Mouse (Mus musculus): Measurements from ENCODE around the gene Tmbim6. TPM values are rescaled to one million over a fixed set of nuclear protein-coding genes. Genes with fewer than 3 reads are reported as not detected.

The Tmbim6 gene
- 340 to 400 TPM (median 366 TPM) in 3 replicates for total RNA-seq (2017)

DNA sequence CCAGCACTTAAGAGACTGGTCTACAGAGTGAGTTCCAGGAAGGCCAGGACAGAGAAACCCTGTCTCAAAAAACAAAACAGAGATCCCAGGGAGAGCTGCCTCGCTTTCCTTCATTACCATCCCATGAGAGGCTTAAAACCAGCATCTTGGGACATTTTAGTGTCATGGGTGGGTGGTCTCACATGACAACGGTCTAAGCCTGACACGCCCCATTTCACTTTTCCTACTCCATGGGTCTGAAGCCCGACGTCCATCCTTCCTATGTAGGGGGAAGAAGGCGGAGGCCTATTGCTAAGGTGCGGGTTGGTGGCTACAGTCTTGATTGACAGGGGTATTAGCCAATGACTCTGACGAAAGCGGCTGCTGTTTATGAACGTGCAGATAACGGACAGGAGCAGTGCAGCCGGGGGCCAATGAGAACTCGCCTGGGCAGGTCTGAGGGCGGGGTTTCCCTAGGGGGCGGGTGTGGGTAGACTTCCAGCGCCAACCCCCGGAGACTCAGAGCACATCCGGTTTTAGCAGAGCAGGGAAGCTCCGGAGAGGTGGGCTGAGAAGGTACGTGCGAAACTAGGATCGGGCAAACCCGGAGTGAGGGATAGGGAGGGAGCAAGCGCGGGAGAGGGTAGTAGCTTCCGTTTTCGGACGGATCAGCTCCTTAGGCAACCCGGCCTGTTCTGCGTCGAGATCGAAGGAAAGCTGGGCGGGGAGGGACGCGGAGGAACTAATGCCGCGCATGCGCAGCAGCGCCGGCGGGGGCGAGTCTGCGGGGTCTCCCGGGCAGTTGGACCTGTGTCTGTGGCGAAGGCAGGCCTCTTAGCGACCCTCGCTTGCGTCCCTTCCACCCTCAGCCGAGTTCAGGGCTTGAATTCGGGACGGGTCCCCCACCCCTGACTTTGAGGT, at the start of gene Tmbim6:
Gene Tmbim6, plus strand, starts transcription at position 397 of the 900 bp plus-strand sequence.
- peak; percentile 90 for ATAC-seq (replicated peaks; ENCODE audit: insufficient number of reproducible peaks, low FRiP score, low TSS enrichment, poor library complexity, severe bottlenecking)

DNA sequence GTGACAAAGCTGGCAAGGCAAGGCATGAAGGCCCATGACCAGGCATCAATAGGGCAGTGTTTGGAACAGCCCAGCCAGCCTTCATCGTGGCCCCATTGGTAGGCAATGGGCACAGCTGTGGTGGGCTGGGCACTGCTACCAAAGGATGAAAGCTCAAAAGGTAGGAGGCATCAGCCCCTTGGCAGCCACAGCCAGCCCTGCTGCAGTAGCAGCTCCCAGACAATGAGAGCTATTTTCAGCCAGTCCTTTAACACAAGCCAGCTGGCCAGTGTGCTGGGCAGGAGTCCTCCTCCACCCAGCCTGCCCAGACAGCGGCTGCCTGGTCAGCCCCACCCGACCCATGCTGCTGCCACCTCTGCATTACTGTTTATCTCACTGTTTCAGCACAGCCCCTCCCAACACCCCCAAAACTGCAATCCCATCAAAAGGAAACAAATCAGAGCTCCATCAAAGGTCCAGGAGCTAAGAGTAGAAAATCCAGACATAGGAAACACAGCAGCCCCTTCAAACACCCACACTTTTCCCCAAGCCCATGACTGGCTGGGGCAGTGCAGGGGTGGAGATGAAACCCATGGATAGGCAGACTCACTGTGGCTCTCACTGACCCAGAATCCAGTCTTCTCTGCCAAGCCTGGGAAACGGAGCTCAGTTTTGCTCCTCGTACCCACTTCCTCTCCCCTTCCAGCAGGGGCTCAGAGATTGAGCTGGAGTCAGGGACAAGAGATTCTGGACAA, 49.1 kb upstream of the Tmbim6 start:
- no peak for ATAC-seq (replicated peaks; ENCODE audit: insufficient number of reproducible peaks, low FRiP score, low TSS enrichment, poor library complexity, severe bottlenecking)

DNA sequence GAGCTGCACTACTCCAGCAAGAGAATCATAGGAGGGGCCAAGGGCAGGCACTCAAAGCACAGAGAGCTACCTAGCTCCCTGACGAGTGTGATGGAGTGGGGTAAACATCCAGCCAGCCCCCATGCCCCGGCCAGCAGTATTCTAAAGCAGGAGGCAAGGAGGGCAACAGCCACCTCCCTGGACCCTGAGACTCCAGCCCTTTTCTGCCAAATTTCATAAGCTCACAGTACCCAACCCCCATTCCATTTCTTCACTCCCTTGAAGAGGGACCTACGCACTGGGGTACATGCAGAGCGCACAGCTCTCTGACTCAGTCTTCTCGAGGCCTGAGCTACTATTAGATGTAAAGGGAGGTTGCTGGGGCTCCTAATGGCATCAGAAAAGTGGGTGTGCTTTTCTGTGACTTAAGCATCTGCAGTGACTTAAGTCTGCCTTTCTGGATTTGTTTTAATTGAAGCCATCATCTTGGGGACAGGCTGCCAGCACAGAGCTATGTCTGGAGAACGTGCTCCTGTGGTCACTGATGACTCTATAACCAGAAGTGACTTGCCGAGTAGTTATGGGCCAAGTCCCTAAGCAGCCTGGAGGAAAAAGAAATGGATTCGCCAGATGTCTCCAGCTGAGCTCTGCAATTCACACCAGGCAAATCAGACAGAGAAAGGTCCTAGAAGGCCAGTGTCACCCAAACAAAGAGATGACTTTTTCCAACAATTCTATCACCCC, 48.4 kb upstream of the Tmbim6 start:
- ATAC-seq (replicated peaks; ENCODE audit: insufficient number of reproducible peaks, low FRiP score, low TSS enrichment, poor library complexity, severe bottlenecking): no peak

DNA sequence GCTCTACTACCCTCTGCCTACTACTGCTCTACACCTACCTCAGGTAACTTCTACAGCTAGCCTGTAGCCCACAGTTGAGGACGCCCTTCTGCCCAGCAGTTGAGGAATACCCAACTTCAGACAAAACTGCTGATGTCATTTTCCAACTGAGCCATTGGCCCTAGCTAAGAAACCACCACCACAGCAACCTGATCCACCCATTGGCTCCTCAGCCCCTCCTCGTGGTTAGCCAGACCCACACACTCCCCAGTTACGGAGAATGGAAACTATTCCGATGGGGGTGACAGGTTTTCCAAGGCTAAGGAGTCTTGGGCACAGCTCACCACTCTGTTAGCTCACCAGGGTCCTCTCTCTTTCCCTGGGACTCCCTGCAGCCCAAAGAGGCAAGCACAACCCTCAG, 47.7 kb upstream of the Tmbim6 start:
- ATAC-seq (replicated peaks; ENCODE audit: insufficient number of reproducible peaks, low FRiP score, low TSS enrichment, poor library complexity, severe bottlenecking): no peak

DNA sequence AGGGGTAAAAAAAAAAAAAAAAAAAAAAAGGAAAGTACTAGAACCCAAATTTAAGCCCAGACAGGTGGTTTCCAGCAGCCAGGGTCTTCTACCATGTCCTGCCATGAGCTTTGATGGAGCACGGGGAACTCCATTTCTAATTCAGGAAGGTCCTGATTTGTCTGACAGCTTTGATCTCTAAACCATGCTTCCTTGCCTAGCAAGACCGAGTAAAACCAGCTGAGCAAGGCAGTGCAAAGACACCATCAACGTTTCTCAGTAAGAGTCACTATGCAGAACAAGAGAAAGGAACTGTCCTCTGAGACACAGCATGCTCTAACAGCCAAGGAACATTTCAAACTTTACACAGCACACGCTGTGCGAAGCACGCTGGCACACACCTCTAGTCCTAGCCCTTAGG, 41.1 kb upstream of the Tmbim6 start:
- no peak for ATAC-seq (replicated peaks; ENCODE audit: insufficient number of reproducible peaks, low FRiP score, low TSS enrichment, poor library complexity, severe bottlenecking)

DNA sequence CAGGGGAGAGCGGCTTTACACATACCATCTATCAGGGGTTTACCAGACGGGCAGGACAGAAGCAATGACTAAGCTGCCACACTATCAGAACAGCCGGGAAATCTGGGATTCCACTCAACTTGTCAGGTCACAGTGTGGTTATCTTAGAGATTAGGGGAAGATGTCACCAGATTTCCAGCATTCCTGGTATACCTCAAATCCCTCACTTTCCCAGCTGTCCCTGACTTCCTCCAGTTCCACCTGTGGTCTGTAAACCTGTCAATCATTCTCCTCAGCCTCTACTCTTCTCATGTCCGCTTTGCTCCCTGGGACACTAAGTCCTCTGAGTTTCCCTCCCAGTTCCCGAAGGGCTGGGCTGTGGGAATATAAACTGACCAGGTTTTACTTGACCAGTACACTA, 40.4 kb upstream of the Tmbim6 start:
- no peak for ATAC-seq (replicated peaks; ENCODE audit: insufficient number of reproducible peaks, low FRiP score, low TSS enrichment, poor library complexity, severe bottlenecking)

DNA sequence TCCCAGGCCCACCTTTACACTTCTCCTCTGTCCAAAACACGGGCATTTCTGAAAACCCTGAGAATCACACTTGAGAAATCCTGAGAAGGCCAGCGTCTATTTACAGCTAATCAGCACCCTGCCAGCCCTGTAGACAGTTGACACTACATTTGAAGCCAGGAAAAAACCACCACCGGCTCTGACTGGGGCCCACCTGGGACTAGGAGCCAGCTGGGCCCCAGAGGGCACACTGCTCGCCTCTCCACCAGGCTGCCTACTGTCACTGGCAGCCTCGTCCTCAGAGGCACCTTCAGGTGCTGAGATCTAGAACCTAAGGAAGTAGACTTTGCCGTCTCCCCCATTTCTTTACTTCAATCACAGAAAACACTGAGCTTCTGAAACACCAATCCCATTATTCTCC, 37.0 kb upstream of the Tmbim6 start:
- no peak for ATAC-seq (replicated peaks; ENCODE audit: insufficient number of reproducible peaks, low FRiP score, low TSS enrichment, poor library complexity, severe bottlenecking)

DNA sequence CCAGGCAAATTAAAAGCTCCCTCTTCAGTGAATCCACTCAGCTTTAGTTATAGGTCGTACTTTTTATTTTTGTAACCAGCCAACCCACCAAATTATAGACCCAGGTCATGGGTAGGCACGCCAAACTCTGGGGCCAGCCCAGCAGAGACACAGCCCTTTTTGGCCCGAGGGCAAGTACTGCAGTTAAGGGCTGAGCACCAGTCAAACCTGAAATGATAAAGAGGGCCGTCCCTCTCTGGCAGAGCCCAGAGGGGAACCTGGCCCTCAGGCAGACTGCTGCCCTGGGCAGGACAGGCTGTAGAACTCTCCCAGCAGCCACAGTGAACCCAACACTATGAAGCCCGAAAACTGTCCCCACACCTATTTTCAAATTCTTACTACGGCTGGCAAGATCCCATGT, 36.2 kb upstream of the Tmbim6 start:
- ATAC-seq (replicated peaks; ENCODE audit: insufficient number of reproducible peaks, low FRiP score, low TSS enrichment, poor library complexity, severe bottlenecking): no peak

DNA sequence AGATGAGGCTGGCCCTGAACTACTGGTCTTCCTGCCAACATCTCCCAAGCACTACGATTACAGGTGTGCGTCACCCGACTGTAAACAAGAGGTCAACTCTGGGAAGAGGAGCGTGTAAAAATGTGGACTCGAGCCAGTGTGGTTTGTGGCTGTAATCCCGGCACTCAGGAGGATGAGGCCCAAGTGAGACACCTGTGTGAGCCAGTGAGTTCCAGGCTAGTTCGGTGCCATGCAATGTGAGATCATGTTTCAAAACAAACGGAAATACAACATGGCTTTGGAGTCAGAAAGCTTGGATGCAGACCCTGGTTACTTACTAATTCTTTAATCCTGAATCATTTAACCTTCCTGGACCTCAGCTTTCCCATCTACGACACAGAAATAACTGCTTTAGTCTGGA, 33.7 kb upstream of the Tmbim6 start:
- no peak for ATAC-seq (replicated peaks; ENCODE audit: insufficient number of reproducible peaks, low FRiP score, low TSS enrichment, poor library complexity, severe bottlenecking)

DNA sequence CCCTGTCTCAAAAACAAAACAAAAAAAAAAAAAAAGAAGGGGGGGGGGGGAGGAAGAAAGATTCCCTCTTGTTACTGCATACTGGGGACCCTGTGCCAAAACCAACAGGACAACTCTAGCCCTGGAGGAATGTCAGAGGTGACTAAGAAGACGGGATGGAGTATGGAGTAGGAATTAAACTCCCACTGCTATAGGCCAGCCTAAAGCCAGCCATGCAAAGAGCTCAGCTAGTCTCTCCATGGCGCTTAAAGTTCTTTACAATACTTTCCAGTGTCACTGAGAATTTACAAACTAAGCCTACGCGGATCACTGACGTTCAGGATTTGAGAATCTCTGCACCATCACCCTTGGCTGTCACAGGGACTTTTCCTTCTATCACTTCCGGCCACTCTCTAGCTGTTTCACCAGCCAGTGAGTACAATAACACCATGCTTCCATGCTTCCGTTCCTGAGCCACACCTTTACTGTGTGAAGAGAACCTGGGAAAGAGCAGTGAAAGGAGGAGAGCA, 28.6 kb upstream of the Tmbim6 start:
- ATAC-seq (replicated peaks; ENCODE audit: insufficient number of reproducible peaks, low FRiP score, low TSS enrichment, poor library complexity, severe bottlenecking): no peak

DNA sequence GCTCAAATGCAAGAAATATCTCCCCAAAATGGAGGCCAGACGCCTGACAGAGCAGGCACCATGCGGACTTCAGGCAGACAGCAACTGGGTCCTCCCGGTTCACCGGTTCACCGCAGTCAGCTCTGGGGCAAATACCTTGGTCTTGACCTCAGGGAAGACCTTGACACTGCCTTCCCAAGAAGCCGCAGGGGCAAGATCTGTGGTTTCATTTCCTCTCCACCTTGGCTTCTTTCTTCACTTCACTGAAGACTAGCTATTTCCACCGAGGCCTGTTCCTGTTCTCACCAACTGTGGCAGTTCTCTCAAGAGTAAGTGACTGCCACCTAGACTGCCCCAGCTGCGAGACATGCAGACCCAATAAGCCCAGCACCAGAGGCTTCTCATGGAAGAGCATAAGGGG, 27.8 kb upstream of the Tmbim6 start:
- ATAC-seq (replicated peaks; ENCODE audit: insufficient number of reproducible peaks, low FRiP score, low TSS enrichment, poor library complexity, severe bottlenecking): peak; percentile 92

DNA sequence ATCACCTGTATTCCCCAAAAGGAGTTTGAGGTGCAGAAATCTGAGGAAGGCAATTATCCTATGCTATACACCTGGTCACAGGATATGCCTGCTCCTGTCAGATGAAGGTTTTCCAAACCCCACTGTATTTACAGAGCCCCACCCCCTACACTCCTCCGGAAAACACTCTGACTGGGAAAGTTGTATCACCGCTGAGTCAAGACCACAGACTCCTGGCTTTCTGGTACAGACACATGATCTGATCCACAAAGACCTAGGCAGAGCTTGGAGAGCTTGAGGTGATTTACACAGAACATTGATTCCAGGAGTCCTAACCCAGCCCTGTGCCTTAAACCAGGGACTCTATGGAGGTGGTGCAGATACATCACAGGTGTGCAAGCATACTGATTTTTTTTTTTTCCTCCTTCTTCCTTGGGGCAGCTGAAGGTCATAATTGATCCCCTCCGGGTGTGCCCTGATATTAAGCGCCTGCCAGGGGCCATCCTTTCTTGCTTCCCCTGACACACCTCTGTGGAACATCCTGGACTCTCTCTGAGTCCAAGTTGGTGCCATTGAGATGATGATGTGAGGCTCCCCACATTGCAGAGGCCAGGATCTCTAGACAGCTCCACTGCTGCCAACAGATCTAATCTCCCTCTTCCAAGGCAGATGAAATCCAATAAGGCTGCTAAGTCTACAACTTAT, 24.0 kb upstream of the Tmbim6 start:
- ATAC-seq (replicated peaks; ENCODE audit: insufficient number of reproducible peaks, low FRiP score, low TSS enrichment, poor library complexity, severe bottlenecking): no peak

DNA sequence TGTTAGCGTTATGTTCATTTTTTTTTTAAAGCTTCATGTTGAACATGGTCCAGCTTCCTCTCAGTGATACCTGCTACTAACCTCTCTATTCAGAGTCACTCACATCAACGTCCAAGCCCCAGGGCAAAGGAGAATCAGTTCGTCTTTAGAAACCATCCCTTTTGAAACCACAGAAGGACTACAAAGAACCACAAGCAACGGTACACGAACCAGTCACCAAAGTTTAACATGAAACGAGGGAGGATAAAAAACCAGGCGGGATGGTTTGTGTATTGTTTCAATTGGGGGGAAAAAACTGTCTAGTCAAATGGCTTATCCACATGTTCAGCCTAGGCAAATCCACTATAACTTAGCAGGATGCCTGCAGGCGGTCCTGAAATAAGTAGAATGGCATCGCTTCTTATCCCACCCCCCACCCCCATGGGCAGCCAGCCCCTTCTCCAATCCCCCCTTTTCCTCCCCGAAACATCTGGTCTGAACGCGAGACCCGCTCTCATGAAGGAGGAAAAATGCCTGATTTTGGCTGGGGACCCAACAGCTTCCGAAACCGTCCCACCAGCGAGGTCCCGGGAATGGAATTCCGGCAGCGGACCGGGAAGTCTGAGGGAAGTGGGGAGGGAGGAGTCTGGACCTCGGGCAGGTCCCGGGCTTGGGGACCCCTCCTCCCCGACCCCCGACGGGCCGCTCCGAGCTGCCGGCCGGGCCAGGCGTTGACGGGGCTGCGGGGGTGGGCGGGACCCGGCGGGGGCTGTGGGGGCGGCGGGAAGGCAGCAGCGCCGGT, 23.1 kb upstream of the Tmbim6 start:
- no peak for ATAC-seq (replicated peaks; ENCODE audit: insufficient number of reproducible peaks, low FRiP score, low TSS enrichment, poor library complexity, severe bottlenecking)

DNA sequence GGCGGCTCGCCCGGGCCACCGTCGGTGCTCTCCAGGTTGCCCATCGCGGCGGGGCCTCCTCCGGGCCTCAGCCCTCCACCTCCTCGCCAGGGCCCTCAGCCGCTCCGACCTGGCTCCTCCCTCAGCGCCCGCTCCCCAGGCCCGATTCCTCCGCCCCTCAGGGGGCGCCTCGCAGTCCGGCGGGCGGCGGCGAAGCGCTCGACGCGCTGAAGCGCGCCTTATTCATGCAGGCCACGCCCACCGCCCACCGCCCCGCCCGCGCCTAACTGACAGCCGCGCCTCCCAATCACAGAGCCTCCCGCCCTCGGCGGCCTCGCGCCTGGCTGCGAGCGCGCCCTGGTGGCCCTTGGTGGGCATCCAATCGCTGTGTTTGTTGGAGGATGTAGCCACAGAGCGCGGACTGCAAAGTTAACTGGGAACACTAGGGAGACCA, 22.4 kb upstream of the Tmbim6 start, which contains the start of gene Fmnl3:
Gene Fmnl3, minus strand, starts transcription at position 224 of the 433 bp plus-strand sequence.
- ATAC-seq (replicated peaks; ENCODE audit: insufficient number of reproducible peaks, low FRiP score, low TSS enrichment, poor library complexity, severe bottlenecking): peak; percentile 97

DNA sequence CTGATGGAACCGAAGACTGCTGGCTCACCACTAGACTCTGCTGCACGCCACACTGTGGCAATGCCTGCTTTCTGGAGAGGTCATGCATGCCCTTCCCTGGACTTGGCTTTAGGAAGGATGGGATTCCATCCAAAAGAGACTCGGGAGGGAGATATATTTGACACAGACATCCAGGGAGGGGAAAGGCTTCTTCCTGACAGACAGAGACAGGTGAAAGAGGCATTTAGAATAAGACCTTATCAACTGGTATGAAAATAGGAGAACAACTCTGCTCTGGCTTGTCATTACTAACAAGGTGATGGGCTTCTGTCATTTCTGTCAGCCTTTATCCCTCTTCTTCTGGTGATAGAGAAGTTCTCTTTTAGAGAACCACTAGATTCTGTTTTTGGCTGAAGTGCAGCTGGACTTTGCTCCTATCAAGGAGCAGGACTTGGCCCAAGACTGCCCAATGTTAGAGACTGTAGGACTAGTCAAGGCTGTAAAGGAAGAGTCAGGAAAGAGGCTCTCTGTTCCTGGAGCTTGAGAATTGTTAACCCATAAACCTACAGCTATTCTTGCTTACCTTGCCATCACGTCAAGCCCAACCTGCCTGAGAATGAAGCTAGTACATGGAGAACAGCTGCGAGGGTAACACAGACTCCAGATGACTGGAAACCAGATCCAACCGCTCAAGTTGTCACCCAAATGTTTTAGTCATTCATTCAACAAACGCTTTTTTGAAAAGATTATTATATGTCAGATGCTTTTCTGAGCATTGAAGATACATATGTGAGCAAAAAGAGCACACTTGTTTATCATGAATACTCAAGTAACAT, 20.9 kb upstream of the Tmbim6 start:
- no peak for ATAC-seq (replicated peaks; ENCODE audit: insufficient number of reproducible peaks, low FRiP score, low TSS enrichment, poor library complexity, severe bottlenecking)

DNA sequence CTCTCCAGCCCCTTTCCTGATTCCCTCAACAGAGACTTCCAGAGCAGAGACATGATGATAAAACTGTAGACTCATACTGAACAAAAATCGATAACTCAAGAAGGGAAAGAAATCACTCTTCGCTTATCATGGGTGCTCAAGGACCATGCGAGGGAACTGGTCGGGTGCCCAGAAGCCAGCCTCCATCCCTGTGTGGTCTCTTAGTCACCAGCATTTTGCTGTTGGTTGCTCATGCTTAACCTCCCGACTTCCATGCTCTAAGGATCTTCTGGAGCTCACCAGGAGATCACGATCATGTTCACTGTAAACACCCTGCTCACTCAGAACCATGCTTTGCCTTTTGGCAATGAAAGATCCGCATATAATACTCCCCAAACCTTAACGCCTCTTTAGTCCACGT, 19.9 kb upstream of the Tmbim6 start:
- no peak for ATAC-seq (replicated peaks; ENCODE audit: insufficient number of reproducible peaks, low FRiP score, low TSS enrichment, poor library complexity, severe bottlenecking)

DNA sequence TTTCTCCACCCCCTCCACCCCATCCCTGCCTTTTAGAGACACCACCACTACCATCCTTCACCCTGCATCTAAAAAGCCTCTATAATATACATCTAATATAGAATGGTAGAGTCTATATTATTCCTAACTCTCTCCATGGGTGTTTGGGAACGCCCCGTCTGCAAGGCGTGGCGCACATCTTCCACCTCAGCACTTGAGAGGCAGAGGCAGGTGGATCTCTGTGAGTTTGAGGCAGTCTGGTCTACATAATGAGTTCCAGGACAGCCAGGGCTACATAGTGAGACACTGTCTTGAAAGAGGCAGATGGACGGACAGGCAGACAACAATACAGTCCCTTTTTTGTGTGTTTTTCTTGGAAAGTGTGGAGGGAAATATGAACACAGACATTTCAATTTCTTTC, 17.6 kb upstream of the Tmbim6 start:
- ATAC-seq (replicated peaks; ENCODE audit: insufficient number of reproducible peaks, low FRiP score, low TSS enrichment, poor library complexity, severe bottlenecking): no peak

Measured in monocyte, adult 5-6 weeks (primary cell).